Mouse (Mus musculus): ENCODE measurements around the gene Ttll9. TPM values are rescaled to one million over a fixed set of nuclear protein-coding genes. Genes with fewer than 3 reads are reported as not detected.

Ttll9 gene
- polyA plus RNA-seq, 1 experiment from 2014 or later = 0.39 TPM

DNA sequence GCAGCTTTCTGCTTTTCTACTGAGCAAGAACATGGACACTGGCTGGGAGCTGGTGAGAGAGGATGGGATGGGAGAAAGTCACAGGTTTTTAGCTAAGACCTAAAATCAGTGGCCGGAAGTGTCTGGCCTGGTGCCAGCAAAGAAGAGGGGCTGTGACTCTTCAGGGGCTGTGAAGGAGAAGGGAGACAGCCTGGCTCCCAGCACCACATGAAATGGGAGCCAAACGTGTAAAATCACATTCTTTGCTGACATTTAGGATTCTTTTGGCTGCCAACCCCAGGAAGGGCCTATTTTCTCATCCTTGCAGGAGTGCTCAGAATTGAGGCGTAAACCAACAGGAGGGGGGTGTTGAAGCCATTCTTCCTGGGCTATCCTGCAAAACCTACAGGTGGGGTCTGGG lies 81.6 kb downstream of the Ttll9 start:
- ATAC-seq (ENCODE audit: insufficient number of reproducible peaks, insufficient read depth, low FRiP score, low read depth) = no peak
- H3K9ac ChIP-seq (replicated peaks; ENCODE audit: low read depth, low read length) = no peak overlapping the region
- H3K27ac ChIP-seq (ENCODE audit: low read length) = no peak overlapping the region
- no peaks in the 10 kb centered on the region for H3K4me1 ChIP-seq (ENCODE audit: control insufficient read depth, insufficient read depth, low read length)
- no peaks in the 10 kb centered on the region for H3K36me3 ChIP-seq (ENCODE audit: control insufficient read depth, insufficient read depth, low read length)
- WGBS = 30% methylated on average over 3 of the region's 3 CpGs
- no peak overlapping the region for H3K4me2 ChIP-seq (replicated peaks; ENCODE audit: low read depth, low read length)
- H3K4me3 ChIP-seq (ENCODE audit: low read depth, low read length) = no peak overlapping the region
- H3K9me3 ChIP-seq (ENCODE audit: control insufficient read depth, low read depth, low read length) = no peaks in the 10 kb centered on the region
- H3K27me3 ChIP-seq (ENCODE audit: control insufficient read depth, insufficient read depth, low read length) = no peaks in the 10 kb centered on the region

DNA sequence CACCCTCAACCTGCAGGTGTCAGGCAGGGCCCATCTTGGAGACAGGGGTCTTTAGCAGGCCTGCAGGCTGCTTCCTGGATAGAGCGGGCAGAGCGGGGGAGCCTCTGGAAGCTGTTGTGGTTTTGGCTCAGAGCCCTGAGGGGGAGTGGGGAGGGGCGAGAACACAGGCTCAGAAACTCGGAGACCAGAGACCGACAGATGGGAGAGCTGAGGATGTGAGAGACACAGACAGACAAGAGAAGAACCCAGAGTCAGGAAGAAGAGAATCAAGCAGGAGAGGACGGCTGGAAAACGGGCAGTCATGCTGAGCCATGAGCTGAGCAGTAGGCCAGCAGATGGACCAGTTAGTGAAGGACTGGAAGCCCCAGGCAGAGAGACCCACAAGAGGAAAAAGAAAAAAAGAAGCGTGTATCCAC lies 83.6 kb downstream of the Ttll9 start:
- ATAC-seq (ENCODE audit: insufficient number of reproducible peaks, insufficient read depth, low FRiP score, low read depth) = 0 out of 2 replicates have a peak, but pooled peaks have one; percentile 63
- H3K27ac ChIP-seq (ENCODE audit: low read length) = no peak overlapping the region
- H3K27me3 ChIP-seq (ENCODE audit: control insufficient read depth, insufficient read depth, low read length) = no peaks in the 10 kb centered on the region
- H3K4me3 ChIP-seq (ENCODE audit: low read depth, low read length) = no peak overlapping the region
- H3K4me2 ChIP-seq (replicated peaks; ENCODE audit: low read depth, low read length) = no peak overlapping the region
- no peaks in the 10 kb centered on the region for H3K9me3 ChIP-seq (ENCODE audit: control insufficient read depth, low read depth, low read length)
- no peak overlapping the region for H3K9ac ChIP-seq (replicated peaks; ENCODE audit: low read depth, low read length)
- no peaks in the 10 kb centered on the region for H3K4me1 ChIP-seq (ENCODE audit: control insufficient read depth, insufficient read depth, low read length)
- WGBS = 20% methylated on average over 8 of the region's 8 CpGs
- no peaks in the 10 kb centered on the region for H3K36me3 ChIP-seq (ENCODE audit: control insufficient read depth, insufficient read depth, low read length)

DNA sequence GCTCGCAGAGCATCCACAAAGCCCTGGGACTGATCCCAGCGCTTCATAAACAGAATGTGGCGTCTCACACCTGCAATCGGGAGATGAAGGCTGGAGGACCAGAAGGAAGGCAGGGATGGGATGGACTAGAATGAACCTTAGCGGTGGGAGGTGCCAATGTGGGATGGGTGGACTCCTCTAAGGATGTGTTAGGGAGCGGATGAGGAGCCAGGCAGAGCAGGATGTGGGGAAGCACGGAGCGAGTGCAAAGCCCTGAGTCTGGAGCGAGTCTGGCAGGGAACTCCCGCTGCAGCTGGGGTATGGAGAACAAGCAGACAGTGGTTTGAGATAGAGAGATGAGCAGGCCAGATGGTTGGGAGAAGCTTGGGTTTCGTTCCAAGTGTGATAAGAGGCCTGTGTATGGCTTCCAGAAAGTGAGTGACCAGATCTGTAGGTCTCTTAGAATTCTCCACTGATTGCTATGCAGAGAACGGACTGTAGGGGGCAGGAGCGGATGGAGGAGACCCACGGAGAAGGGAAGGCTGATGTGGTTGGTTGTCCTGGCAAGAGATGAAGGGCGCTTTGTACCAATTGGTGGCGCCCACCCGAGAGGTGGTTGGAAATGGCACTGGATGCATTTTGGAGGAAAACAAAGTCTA lies 85.7 kb downstream of the Ttll9 start:
- WGBS = 49% methylated on average over 17 of the region's 17 CpGs
- H3K27ac ChIP-seq (ENCODE audit: low read length) = no peak overlapping the region

DNA sequence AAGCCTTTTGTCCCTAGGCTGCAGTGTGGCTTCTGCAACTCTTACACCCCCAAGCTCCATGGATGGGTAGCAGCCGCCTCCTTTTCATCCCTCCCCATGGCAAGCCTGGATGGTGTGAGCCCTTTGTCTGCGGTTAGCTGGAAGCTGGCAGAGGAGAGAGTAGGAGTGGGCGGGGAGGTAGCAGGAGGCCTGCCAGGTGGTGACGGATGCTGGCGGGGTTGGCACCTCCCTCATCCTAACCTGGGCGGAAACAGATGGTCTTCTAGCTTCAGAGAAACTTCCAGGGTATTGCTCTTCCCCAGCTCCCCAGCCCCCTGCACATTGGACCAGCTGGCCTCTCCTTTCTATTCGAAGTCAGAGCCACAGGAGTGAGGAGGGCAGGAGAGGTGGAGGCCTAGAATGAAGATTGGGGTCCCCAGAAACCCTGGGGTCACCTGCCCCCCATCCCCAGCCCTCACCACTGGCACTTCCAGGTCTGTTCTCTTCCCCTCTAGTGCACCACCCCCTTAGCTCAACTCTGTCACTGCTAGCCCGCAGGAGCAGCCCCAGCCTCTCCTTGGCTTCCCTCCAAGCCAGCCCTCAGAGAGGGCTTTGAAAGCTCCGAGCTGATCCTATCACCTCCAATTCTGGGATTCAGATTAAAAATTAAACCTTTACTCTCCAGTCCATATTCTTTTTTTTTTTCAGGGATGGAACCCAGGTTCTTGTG lies 87.2 kb downstream of the Ttll9 start:
- ATAC-seq (ENCODE audit: insufficient number of reproducible peaks, insufficient read depth, low FRiP score, low read depth) = no peak
- H3K9me3 ChIP-seq (ENCODE audit: control insufficient read depth, low read depth, low read length) = no peaks in the 10 kb centered on the region

More for the DNA sequence above, 85.7 kb downstream of the Ttll9 start:
- no peaks in the 10 kb centered on the region for H3K9me3 ChIP-seq (ENCODE audit: control insufficient read depth, low read depth, low read length)
- H3K4me3 ChIP-seq (ENCODE audit: low read depth, low read length) = no peak overlapping the region
- peaks cover 18% of the 10 kb centered on the region for H3K27me3 ChIP-seq (ENCODE audit: control insufficient read depth, insufficient read depth, low read length)
- no peak overlapping the region for H3K9ac ChIP-seq (replicated peaks; ENCODE audit: low read depth, low read length)
- ATAC-seq (ENCODE audit: insufficient number of reproducible peaks, insufficient read depth, low FRiP score, low read depth) = no peak
- no peaks in the 10 kb centered on the region for H3K36me3 ChIP-seq (ENCODE audit: control insufficient read depth, insufficient read depth, low read length)
- no peak overlapping the region for H3K4me2 ChIP-seq (replicated peaks; ENCODE audit: low read depth, low read length)
- H3K4me1 ChIP-seq (ENCODE audit: control insufficient read depth, insufficient read depth, low read length) = no peaks in the 10 kb centered on the region

DNA sequence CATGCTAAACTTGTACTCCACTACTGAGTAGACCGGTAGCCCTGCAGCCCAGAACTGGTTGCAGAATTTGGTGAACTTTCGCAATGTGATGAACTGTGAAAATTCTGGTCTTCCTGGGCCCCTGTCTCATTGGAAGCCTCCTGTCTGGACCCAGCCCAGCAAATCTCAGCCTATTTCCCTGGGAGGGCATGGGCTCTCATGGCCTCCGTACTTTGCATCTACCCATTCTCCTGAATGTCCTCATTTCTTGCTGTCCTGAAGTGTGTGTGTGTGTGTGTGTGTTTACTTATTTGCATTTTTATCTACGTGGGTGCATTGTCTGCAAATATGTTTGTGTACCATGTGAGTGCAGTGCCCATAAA lies 87.7 kb downstream of the Ttll9 start:
- Histone ChIP-seq H3K9me3 (ENCODE audit: control insufficient read depth, low read depth, low read length) (no peaks in the 10 kb centered on the region), H3K4me2 (replicated peaks; ENCODE audit: low read depth, low read length) (no peak overlapping the region), H3K4me1 (ENCODE audit: control insufficient read depth, insufficient read depth, low read length) (no peaks in the 10 kb centered on the region), H3K27ac (ENCODE audit: low read length) (no peak overlapping the region), H3K4me3 (ENCODE audit: low read depth, low read length) (no peak overlapping the region), H3K27me3 (ENCODE audit: control insufficient read depth, insufficient read depth, low read length) (peaks cover 18% of the 10 kb centered on the region), H3K36me3 (ENCODE audit: control insufficient read depth, insufficient read depth, low read length) (no peaks in the 10 kb centered on the region), H3K9ac (replicated peaks; ENCODE audit: low read depth, low read length) (no peak overlapping the region)
- no peak for ATAC-seq (ENCODE audit: insufficient number of reproducible peaks, insufficient read depth, low FRiP score, low read depth)
- WGBS = 83% methylated on average over 4 of the region's 4 CpGs

More for the DNA sequence above, 87.2 kb downstream of the Ttll9 start:
- Histone ChIP-seq H3K36me3 (ENCODE audit: control insufficient read depth, insufficient read depth, low read length) (no peaks in the 10 kb centered on the region), H3K9ac (replicated peaks; ENCODE audit: low read depth, low read length) (no peak overlapping the region), H3K27ac (ENCODE audit: low read length) (no peak overlapping the region), H3K4me1 (ENCODE audit: control insufficient read depth, insufficient read depth, low read length) (no peaks in the 10 kb centered on the region), H3K4me2 (replicated peaks; ENCODE audit: low read depth, low read length) (no peak overlapping the region), H3K27me3 (ENCODE audit: control insufficient read depth, insufficient read depth, low read length) (peaks cover 18% of the 10 kb centered on the region), H3K4me3 (ENCODE audit: low read depth, low read length) (no peak overlapping the region)
- WGBS = 34% methylated on average over 9 of the region's 9 CpGs

DNA sequence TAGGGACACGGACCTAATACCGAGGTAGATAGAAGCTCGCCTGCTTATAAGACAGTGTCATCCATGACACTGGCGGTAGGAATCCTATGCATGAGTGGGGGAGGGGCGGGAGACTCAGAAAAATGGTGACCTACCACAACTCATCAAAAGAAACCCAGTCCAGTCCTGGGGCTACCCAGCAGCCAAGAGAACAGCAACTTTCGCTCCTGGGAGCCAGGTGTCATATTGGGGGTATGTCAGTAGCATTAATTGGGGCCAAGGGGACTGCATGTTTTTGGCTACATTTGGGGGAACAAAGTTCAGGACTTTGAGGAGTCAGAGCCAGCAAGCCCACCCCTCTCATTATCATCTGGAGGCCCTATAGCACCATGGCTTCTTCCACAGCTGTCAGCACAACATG lies 88.8 kb downstream of the Ttll9 start:
- peaks cover 18% of the 10 kb centered on the region for H3K27me3 ChIP-seq (ENCODE audit: control insufficient read depth, insufficient read depth, low read length)
- no peak overlapping the region for H3K4me2 ChIP-seq (replicated peaks; ENCODE audit: low read depth, low read length)
- ATAC-seq (ENCODE audit: insufficient number of reproducible peaks, insufficient read depth, low FRiP score, low read depth) = no peak
- H3K4me1 ChIP-seq (ENCODE audit: control insufficient read depth, insufficient read depth, low read length) = no peaks in the 10 kb centered on the region
- H3K9ac ChIP-seq (replicated peaks; ENCODE audit: low read depth, low read length) = no peak overlapping the region
- 70% methylated on average over 6 of the region's 6 CpGs for WGBS
- no peak overlapping the region for H3K4me3 ChIP-seq (ENCODE audit: low read depth, low read length)
- H3K36me3 ChIP-seq (ENCODE audit: control insufficient read depth, insufficient read depth, low read length) = no peaks in the 10 kb centered on the region
- no peak overlapping the region for H3K27ac ChIP-seq (ENCODE audit: low read length)
- H3K9me3 ChIP-seq (ENCODE audit: control insufficient read depth, low read depth, low read length) = no peaks in the 10 kb centered on the region

DNA sequence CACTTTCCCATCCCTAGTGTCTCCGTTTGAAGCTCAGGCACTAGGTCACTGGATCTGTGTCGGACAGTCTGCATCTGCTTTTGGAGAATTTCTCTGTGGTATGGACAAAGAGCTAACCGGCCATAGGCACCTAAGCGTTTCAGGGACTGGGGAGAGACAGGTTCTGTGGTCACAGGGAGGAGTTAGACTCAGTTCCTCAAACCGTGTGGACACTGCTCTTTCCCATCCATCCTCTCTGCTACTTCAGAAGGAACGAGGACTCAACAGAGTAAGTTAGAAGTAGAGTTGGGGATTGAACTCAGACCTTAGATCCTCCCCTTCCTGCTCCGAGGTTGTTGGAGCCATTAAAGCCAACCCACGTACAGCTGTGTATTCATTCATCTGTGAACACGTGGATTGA lies 89.3 kb downstream of the Ttll9 start:
- H3K9me3 ChIP-seq (ENCODE audit: control insufficient read depth, low read depth, low read length) = no peaks in the 10 kb centered on the region
- no peaks in the 10 kb centered on the region for H3K36me3 ChIP-seq (ENCODE audit: control insufficient read depth, insufficient read depth, low read length)
- no peak overlapping the region for H3K4me2 ChIP-seq (replicated peaks; ENCODE audit: low read depth, low read length)
- 82% methylated on average over 9 of the region's 9 CpGs for WGBS
- H3K4me3 ChIP-seq (ENCODE audit: low read depth, low read length) = no peak overlapping the region
- no peak overlapping the region for H3K9ac ChIP-seq (replicated peaks; ENCODE audit: low read depth, low read length)
- H3K27ac ChIP-seq (ENCODE audit: low read length) = no peak overlapping the region
- no peaks in the 10 kb centered on the region for H3K4me1 ChIP-seq (ENCODE audit: control insufficient read depth, insufficient read depth, low read length)
- no peak for ATAC-seq (ENCODE audit: insufficient number of reproducible peaks, insufficient read depth, low FRiP score, low read depth)
- peaks cover 18% of the 10 kb centered on the region for H3K27me3 ChIP-seq (ENCODE audit: control insufficient read depth, insufficient read depth, low read length)

DNA sequence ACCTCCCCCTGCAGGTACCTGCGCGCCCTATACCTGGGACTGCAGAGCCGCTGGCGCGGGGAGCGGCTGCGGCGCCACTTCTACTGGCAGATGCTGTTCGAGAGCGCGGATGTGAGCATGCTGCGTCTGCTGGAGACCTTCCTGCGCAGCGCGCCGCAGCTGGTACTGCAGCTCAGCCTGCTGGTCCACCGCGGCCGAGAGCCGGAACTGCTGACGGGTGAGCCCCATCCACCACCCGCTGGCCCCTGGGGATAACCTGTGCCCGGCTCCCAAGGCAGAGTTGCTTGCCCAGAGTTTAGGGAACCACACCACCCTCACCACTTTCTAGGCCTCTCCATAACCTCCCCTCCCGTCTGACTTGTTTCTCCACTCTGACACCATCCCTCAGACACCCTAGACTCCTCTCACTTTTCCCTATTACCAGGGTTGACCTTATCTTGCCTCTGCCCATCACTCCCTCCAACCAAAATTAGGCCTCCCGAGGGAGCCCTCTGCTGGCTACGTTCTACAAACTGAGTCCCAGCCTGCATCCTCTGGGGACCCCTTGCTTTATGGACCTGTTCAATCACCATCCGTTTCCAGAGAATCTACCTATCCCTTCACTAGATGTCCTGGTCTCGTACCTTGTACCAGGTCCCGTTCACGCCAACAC lies 90.5 kb downstream of the Ttll9 start:
- ATAC-seq (ENCODE audit: insufficient number of reproducible peaks, insufficient read depth, low FRiP score, low read depth) = no peak
- Histone ChIP-seq H3K36me3 (ENCODE audit: control insufficient read depth, insufficient read depth, low read length) (no peaks in the 10 kb centered on the region), H3K9ac (replicated peaks; ENCODE audit: low read depth, low read length) (no peak overlapping the region), H3K27me3 (ENCODE audit: control insufficient read depth, insufficient read depth, low read length) (peaks cover 18% of the 10 kb centered on the region), H3K4me1 (ENCODE audit: control insufficient read depth, insufficient read depth, low read length) (no peaks in the 10 kb centered on the region), H3K4me3 (ENCODE audit: low read depth, low read length) (no peak overlapping the region), H3K9me3 (ENCODE audit: control insufficient read depth, low read depth, low read length) (no peaks in the 10 kb centered on the region), H3K4me2 (replicated peaks; ENCODE audit: low read depth, low read length) (no peak overlapping the region), H3K27ac (ENCODE audit: low read length) (no peak overlapping the region)
- WGBS = 7% methylated on average over 30 of the region's 30 CpGs

Measured in stomach, embryonic 14.5 days (tissue).